Mouse (Mus musculus) CH12.LX (cell line): Measurements from ENCODE around the gene Fam222a. TPM values are rescaled to one million over a fixed set of nuclear protein-coding genes. Genes with fewer than 3 reads are reported as not detected.

Experiments
- DNase-seq: peaks from one replicate; pipeline ENCODE4 v3.0.0-alpha.2; 2013; ENCODE audit errors: extremely low read depth
- H3K27ac ChIP-seq: 2 replicates; pipeline ENCODE4 v1.5.1; 2012; ENCODE audit warnings: low read depth, mild to moderate bottlenecking, control low read depth, moderate library complexity; ENCODE audit not compliant: insufficient read depth
- H3K27me3 ChIP-seq: replicated peaks from 2 replicates; pipeline ENCODE3; 2012; ENCODE audit warnings: inconsistent platforms
- H3K36me3 ChIP-seq, 2 experiments: replicated peaks in 1 of 2; 2 replicates each; pipeline versions ENCODE3 to v1.6.1; 2012; ENCODE audit warnings: inconsistent platforms in 1 of 2, low read length in 1 of 2, mild to moderate bottlenecking in 1 of 2, mixed read lengths in 1 of 2, moderate library complexity in 1 of 2; ENCODE audit not compliant: control insufficient read depth in 1 of 2, insufficient read depth in 1 of 2
- H3K4me1 ChIP-seq, 2 experiments: 2 replicates each; pipeline ENCODE4 v1.6.1; 2012; ENCODE audit warnings: inconsistent platforms in 1 of 2, moderate library complexity in 1 of 2; ENCODE audit not compliant: insufficient read depth in 2 of 2, control insufficient read depth in 1 of 2
- H3K4me2 ChIP-seq: 2 replicates; pipeline ENCODE4 v1.6.1; 2012; ENCODE audit warnings: low read depth, mild to moderate bottlenecking, control low read depth; ENCODE audit not compliant: poor library complexity, insufficient read depth, severe bottlenecking
- H3K4me3 ChIP-seq, 3 experiments: fragments of 150-350 bp in 1 of 3; sonication (generic) in 1 of 3; replicated peaks in 1 of 3; 2 replicates each; pipeline versions ENCODE3 to v1.5.1; 2011 to 2012; ENCODE audit warnings: low read depth in 2 of 3, low read length in 2 of 3, mild to moderate bottlenecking in 2 of 3, moderate library complexity in 2 of 3, control low read depth in 1 of 3, improper control_type of control experiment in 1 of 3, inconsistent platforms in 1 of 3, mixed read lengths in 1 of 3; ENCODE audit not compliant: poor library complexity in 1 of 3
- H3K79me2 ChIP-seq: replicated peaks from 2 replicates; pipeline ENCODE4 v1.6.1; 2012; ENCODE audit warnings: mild to moderate bottlenecking, moderate library complexity; ENCODE audit not compliant: control insufficient read depth, poor library complexity, insufficient read depth, severe bottlenecking; ENCODE audit errors: extremely low read depth
- H3K9ac ChIP-seq: 2 replicates; pipeline ENCODE4 v1.6.1; 2012; ENCODE audit warnings: low read depth, mild to moderate bottlenecking, control low read depth, moderate library complexity; ENCODE audit not compliant: insufficient read depth
- H3K9me3 ChIP-seq: replicated peaks from 2 replicates; pipeline ENCODE3; 2012; ENCODE audit warnings: low read length, inconsistent platforms, mixed read lengths
- BHLHE40 ChIP-seq: IDR thresholded peaks from 2 replicates; pipeline ENCODE4 v1.6.1; 2011; ENCODE audit warnings: mild to moderate bottlenecking, low read depth, low read length, improper control_type of control experiment
- CHD1 ChIP-seq: IDR thresholded peaks from 2 replicates; pipeline ENCODE4 v1.6.1; 2012; ENCODE audit warnings: low read depth, low read length, improper control_type of control experiment, inconsistent platforms
- CHD2 ChIP-seq: IDR thresholded peaks from 2 replicates; pipeline ENCODE4 v1.6.1; 2011; ENCODE audit warnings: low read length, improper control_type of control experiment
- E2F4 ChIP-seq: IDR thresholded peaks from 2 replicates; pipeline ENCODE4 v1.6.1; 2011; ENCODE audit warnings: low read depth, low read length, improper control_type of control experiment; ENCODE audit not compliant: insufficient replicate concordance
- EP300 ChIP-seq: IDR thresholded peaks from 2 replicates; pipeline ENCODE4 v1.6.1; 2011; ENCODE audit warnings: low read length, improper control_type of control experiment
- HCFC1 ChIP-seq: IDR thresholded peaks from 2 replicates; pipeline ENCODE4 v1.6.1; 2012; ENCODE audit warnings: low read depth, mild to moderate bottlenecking, inconsistent platforms, low read length, improper control_type of control experiment
- MAFK ChIP-seq: IDR thresholded peaks from 2 replicates; pipeline ENCODE4 v1.6.1; 2011; ENCODE audit warnings: low read length, improper control_type of control experiment; ENCODE audit not compliant: insufficient replicate concordance
- MAX ChIP-seq: IDR thresholded peaks from 2 replicates; pipeline ENCODE4 v1.6.1; 2011; ENCODE audit warnings: low read length, improper control_type of control experiment
- MEF2A ChIP-seq: IDR thresholded peaks from 2 replicates; pipeline ENCODE4 v1.6.1; 2014; ENCODE audit warnings: low read depth, mild to moderate bottlenecking, inconsistent platforms, low read length, improper control_type of control experiment, borderline replicate concordance
- NRF1 ChIP-seq: IDR thresholded peaks from 2 replicates; pipeline ENCODE4 v1.6.1; 2014; ENCODE audit warnings: low read depth, mild to moderate bottlenecking, inconsistent platforms, low read length, improper control_type of control experiment, moderate library complexity
- RAD21 ChIP-seq: IDR thresholded peaks from 2 replicates; pipeline ENCODE4 v1.6.1; 2011; ENCODE audit warnings: low read depth, mild to moderate bottlenecking, low read length, improper control_type of control experiment, moderate library complexity
- RCOR1 ChIP-seq: conservative IDR thresholded peaks from 2 replicates; pipeline ENCODE4 v1.6.1; 2012; ENCODE audit warnings: low read depth, mild to moderate bottlenecking, inconsistent platforms, low read length, improper control_type of control experiment
- TBP ChIP-seq: conservative IDR thresholded peaks from 2 replicates; pipeline ENCODE4 v1.6.1; 2011; ENCODE audit warnings: low read depth, low read length, improper control_type of control experiment
- USF1 ChIP-seq: IDR thresholded peaks from 2 replicates; pipeline ENCODE4 v1.6.1; 2014; ENCODE audit warnings: low read depth, mild to moderate bottlenecking, inconsistent platforms, low read length, improper control_type of control experiment
- ZC3H11A ChIP-seq: IDR thresholded peaks from 2 replicates; pipeline ENCODE4 v1.6.1; 2012; ENCODE audit warnings: low read depth, mild to moderate bottlenecking, inconsistent platforms, low read length, improper control_type of control experiment
- ZKSCAN1 ChIP-seq: IDR thresholded peaks from 2 replicates; pipeline ENCODE4 v1.6.1; 2012; ENCODE audit warnings: low read depth, inconsistent platforms, low read length, improper control_type of control experiment, borderline replicate concordance
- ZMIZ1 ChIP-seq: IDR thresholded peaks from 2 replicates; pipeline ENCODE4 v1.6.1; 2012; ENCODE audit warnings: low read depth, mild to moderate bottlenecking, inconsistent platforms, low read length, improper control_type of control experiment
- ZNF384 ChIP-seq: IDR thresholded peaks from 2 replicates; pipeline ENCODE4 v1.6.1; 2012; ENCODE audit warnings: low read depth, low read length, improper control_type of control experiment, inconsistent platforms
- dilution Hi-C: fragments of 300-500 bp; cut with MboI; formaldehyde crosslinking; loops from 2 replicates; pipeline ENCODE4 v1.14.3; 2020; ENCODE audit warnings: low sequenced_read_pairs; ENCODE audit not compliant: extremely low pct_unique_long_range_greater_than_20kb, extremely low pct_ligation_motif_present
- in situ Hi-C: fragments of 300-500 bp; cut with MboI; formaldehyde crosslinking; loops from 3 replicates; pipeline ENCODE4 v1.14.3; 2019; ENCODE audit warnings: low sequenced_read_pairs, low pct_ligation_motif_present, low pct_unique_long_range_greater_than_20kb, mixed read lengths
- polyA plus RNA-seq: library from polyadenylated mRNA; unstranded; fragments of >175 nt; gene quantifications from 2 replicates; pipeline ENCODE4 v1.2.1, GENCODE M21; 2012; ENCODE audit warnings: low read depth; ENCODE audit not compliant: insufficient read length
- total RNA-seq, 2 experiments: library from RNA; depleted of rRNA; stranded (reverse); fragments of 300-350 nt in 1 of 2; fragments of >200 nt in 1 of 2; gene quantifications; 2 replicates each; pipeline ENCODE4 v1.2.3; 2012 to 2014

Fam222a gene
- total and polyA plus RNA-seq, 3 experiments, result 0.13 TPM; not detected in 2

DNA sequence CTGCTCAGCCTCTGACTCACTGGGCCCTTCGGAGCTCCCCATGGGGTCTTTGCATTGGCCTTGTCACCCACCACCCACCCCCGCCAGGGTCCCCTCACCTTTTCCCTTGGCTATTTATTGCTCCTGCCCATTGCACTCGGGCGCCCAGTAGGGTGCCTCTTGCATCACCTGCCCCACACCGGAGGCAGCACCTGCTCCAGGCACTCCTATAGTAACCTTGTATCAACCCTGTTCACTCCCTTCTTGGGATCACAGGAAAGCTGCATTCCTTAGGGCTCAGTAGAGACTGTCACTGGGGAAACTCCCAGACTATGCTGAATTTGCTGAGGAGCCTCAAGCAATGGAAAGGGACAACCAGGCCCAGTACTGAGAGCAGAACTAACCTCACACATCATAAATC, 6.9 kb upstream of the Fam222a start:
- H3K27me3 ChIP-seq, result peaks cover 59% of the 10 kb centered on the region
- H3K9ac ChIP-seq, result no peak overlapping the region
- TF ChIP-seq RCOR1 (no peak), NRF1 (no peak), ZMIZ1 (no peak), CHD2 (no peak), ZC3H11A (no peak), CHD1 (no peak), ZNF384 (no peak), MEF2A (no peak), ZKSCAN1 (no peak), BHLHE40 (no peak), HCFC1 (no peak), RAD21 (no peak), E2F4 (no peak), USF1 (no peak), MAFK (no peak), MAX (no peak), EP300 (no peak), TBP (no peak)
- TF ChIP-seq, all 38 proteins: peak for 0
- Histone ChIP-seq H3K4me1 (no peaks in the 10 kb centered on the region; a peak in 1 of 4 replicates), H3K9me3 (peaks cover 28% of the 10 kb centered on the region), H3K27ac (no peak overlapping the region), H3K4me3 (no peak overlapping the region), H3K4me2 (no peak overlapping the region; the same call in 1 of the 2 replicates), H3K79me2 (no peaks in the 10 kb centered on the region), H3K36me3 (no peaks in the 10 kb centered on the region)
- DNase-seq, result no peak
- in situ Hi-C loops (loop anchor here (5.0 kb wide), 1 partner anchor 109 kb away; no protein-coding TSS in a partner anchor), dilution Hi-C loops (no loop called here)

DNA sequence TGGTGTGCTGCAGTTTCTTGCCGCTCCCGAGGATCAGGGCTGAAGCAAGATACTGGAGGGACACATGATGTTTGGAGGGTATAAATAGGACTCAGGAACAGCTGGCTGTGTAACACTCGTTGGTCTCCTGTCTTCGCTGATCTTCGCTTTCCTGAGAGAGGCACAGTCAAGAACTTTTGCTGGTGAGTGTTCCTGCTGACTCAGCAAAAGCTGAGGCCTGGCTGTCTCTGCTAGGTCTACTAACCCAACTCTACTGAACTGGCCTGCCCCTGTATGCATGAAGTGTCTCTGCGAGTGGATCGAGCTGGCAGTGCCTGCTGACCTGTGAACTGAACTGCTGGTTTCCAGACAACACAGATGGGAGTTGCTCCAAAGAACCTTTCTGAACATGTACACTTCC, 3.8 kb upstream of the Fam222a start:
- in situ Hi-C loops (loop anchor here (5.0 kb wide), 1 partner anchor 112 kb away; no protein-coding TSS in a partner anchor), dilution Hi-C loops (no loop called here)
- no peaks in the 10 kb centered on the region for H3K36me3 ChIP-seq
- TF ChIP-seq ZC3H11A (no peak), MAFK (peak; percentile 94)
- no peak overlapping the region for H3K9ac ChIP-seq
- peaks cover 3 to 16% of the 10 kb centered on the region in 2 experiments; a peak in 2 of 4 replicates for H3K4me1 ChIP-seq
- no peak overlapping the region for H3K27ac ChIP-seq
- no peak overlapping the region for H3K4me2 ChIP-seq
- no peak for DNase-seq
- peaks cover 25% of the 10 kb centered on the region for H3K9me3 ChIP-seq
- H3K4me3 ChIP-seq, result no peak overlapping the region
- H3K79me2 ChIP-seq, result no peaks in the 10 kb centered on the region
- peaks cover 61% of the 10 kb centered on the region for H3K27me3 ChIP-seq
